Mouse (Mus musculus) T-helper 1 cell (primary cell): ENCODE measurements around the gene Bmf.

Experiments
- in situ Hi-C: fragments of 300-600 bp; cut with MboI, MseI; formaldehyde crosslinking; loops from one replicate; pipeline ENCODE4 v1.15.1; 2025; ENCODE audit warnings: high pct_unique_total_duplicates

Bmf gene

DNA sequence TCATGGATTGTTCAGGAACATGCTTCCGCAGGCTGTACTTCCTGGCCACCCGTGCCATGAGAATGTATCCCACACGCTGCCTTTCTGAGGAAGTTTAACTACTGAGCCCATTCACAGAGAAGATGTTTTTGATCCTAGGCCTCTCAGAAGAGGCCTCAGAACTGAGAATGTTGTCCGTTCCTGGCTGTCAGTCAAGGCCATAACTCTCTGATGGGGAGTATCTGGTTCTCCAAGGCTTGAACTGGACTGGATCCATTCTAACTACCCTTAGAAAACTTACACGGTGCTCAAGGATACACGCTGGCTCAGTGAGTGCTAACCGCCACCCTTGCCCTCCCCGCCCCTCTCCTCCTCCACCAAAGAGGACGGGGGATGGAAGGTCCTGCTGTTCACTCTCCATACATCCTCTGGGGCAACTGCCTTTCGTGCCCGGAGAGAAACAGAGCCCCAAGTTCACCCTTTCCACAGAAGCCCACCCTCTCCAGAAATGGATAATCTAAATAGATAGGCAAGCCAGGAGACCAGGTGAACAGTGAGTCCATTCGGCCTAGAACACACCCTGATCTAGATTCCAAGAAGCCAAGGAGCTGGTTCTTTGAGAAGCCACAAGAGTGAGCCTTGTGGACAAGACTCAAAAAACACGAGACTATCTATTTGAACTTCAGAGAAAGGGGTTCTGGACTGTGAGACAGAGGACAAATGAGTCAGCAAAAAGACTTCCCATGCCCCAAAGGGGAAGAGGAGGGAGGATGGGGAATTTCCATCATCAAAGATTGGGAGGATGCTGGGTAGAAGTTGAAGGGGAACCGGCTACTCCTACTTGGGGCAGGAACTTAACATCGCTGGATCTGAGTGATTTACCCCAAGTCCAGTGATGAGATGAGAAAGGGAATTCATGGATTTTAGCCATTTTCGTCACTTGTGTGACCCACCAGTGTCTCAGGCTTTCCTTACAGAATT is 36.8 kb downstream of the Bmf start:
- in situ Hi-C loops = no loop called here

DNA sequence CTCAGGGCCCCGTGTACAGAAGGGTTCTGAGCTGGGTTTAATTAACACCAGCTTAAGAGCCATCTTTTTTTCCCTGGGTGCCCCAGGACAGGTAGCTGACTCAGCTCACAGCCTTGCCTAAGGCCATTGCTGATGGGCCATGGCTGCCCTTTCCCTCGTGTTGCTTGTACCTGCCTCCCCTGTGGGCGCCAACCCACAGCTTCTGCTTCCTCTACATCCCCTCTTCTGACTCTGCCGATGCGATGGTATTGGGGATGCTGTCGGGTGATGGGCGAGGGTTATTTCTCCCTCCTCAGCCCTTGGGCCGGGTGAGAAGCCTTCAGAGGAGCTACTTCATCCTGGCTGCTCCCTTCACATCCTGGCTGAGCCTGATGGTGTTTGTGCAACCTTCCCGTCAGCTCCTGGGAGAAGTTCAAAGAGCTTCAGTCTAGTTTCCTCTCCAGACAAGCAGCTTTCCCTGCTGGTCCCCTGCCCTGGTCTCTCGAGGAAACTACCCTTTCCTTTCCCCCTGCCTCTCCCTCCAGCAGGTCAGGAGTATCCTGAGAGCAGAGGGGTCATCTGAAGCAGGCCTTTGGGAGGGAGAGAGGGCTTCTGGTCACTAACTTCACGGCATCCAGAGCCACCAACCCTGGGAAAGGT is 37.6 kb downstream of the Bmf start:
- in situ Hi-C loops = no loop called here

GRCm38 (mm10) chr2:118510447-118511310 is 38.8 kb downstream of the Bmf start:
- in situ Hi-C loops = no loop called here

DNA sequence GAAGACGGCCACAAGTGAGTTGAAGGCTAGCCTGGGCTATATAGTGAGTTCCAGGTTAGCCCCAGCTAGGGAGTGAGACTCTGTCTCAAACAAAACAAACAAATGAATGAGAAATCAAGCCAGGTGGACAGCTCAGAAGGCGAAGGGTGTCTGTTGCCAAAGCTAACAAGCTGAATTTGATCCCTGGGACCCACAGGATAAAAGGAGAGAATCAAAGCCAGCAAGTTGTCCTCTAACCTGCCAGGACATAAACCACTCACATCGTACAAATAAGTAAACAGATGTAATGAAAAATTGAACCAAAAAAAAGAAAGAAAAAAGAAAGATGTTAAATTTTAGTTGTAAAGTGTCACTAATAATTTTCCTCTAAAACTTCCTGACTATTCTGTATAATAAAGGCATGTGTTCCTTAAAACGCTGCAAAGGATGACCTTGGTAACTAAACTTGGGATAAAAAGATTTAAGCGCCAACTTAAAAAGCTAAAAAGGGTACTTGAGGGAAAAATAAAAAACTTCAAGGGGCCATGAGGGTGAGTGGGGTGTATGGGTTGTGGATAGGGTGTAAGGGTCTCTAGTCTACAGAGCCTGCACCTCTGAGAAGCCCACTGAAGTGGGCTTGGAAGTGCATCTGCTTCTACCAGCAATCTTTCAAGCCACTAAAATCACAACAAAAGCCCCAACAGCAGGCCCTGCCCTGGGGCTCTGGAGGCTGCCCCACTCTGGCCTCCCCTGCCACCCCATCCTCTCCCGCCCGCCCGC is 39.6 kb downstream of the Bmf start:
- in situ Hi-C loops = no loop called here

GRCm38 (mm10) chr2:118507126-118507525 is 42.4 kb downstream of the Bmf start:
- in situ Hi-C loops = no loop called here

GRCm38 (mm10) chr2:118500191-118500590 is 49.3 kb downstream of the Bmf start:
- in situ Hi-C loops = no loop called here

- in situ Hi-C loops = no loop called here
Observed at GRCm38 (mm10) chr2:118499135-118499961, 50.1 kb downstream of the Bmf start.

DNA sequence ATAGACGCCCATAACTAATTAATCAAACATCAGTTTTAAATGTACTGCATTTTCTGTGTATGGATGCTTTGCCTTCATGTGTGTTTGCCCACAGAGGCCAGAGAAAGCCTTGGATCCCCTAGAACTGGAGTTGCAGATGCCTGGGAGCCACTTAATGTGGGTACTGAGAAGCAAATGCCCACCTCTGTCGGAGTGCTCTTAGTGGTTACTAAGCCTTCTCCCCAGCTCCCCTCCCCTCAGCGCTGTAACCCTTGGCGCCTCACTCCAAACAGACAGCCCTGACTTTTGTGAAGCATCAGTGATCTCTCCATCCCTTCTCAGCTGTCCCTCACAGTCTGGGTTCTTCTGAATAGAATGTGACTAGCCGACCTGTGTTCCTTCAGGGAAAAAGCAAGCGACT is 51.0 kb downstream of the Bmf start:
- in situ Hi-C loops = no loop called here

- in situ Hi-C loops = no loop called here
Observed at GRCm38 (mm10) chr2:118497890-118498289, 51.6 kb downstream of the Bmf start.

- in situ Hi-C loops = no loop called here
Observed at GRCm38 (mm10) chr2:118495024-118495423, 54.5 kb downstream of the Bmf start.

- in situ Hi-C loops = no loop called here
Observed at GRCm38 (mm10) chr2:118491741-118492395, 57.6 kb downstream of the Bmf start.

GRCm38 (mm10) chr2:118491281-118491731 is 58.2 kb downstream of the Bmf start:
- in situ Hi-C loops = no loop called here

GRCm38 (mm10) chr2:118490241-118491091 is 59.0 kb downstream of the Bmf start:
- in situ Hi-C loops = no loop called here

DNA sequence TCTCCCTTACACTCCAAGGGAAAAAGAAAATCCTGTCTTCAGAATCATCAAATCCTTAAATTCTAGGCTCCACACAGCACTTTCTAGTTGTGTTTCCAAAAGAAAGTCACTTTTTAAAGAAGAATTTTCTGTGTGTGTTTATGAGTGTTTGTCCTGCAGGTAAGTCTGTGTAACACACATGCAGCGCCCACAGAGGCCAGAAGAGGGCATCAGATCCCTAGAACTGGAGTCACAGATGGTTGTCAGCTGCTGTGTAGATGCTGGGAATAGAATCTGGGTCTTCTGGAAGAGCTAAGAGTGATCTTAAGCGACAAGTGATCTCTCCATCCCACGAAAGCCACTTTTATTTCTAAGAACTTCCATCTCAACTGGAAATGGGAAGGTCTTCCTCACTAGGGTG is 61.7 kb downstream of the Bmf start:
- in situ Hi-C loops = loop anchor here (5.0 to 10.0 kb wide), 3 partner anchors 64 to 1143 kb away; partner anchors contain the start of gene Rasgrp1

- in situ Hi-C loops = loop anchor here (5.0 to 10.0 kb wide), 3 partner anchors 65 to 1142 kb away; partner anchors contain the start of gene Rasgrp1
Observed at GRCm38 (mm10) chr2:118486933-118487332, 62.6 kb downstream of the Bmf start.

DNA sequence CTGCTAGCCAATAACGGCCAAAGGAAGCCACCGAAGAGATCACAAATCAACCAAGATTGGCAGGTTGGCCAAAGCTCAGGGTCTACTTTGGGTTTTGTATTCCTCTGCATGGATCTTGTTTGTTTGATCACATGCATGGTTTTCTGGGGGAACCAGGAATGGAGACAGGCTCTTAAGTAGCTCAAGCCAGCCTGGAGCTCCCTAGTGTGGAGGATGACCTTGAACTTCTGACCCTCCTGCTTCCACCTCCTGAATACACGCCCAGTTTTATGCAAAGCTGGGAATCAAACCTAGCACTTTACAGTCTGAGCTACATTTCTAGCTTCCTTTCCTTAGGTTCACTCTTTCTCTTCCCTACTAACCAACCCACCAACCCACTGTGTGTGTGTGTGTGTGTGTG is 64.1 kb downstream of the Bmf start:
- in situ Hi-C loops = loop anchor here (5.0 to 10.0 kb wide), 3 partner anchors 67 to 1141 kb away; partner anchors contain the start of gene Rasgrp1

- in situ Hi-C loops = loop anchor here (5.0 to 10.0 kb wide), 2 partner anchors 413 to 1140 kb away; partner anchors contain the start of gene Rasgrp1
Observed at GRCm38 (mm10) chr2:118484386-118484898, 65.0 kb downstream of the Bmf start.

GRCm38 (mm10) chr2:118483032-118483431 is 66.5 kb downstream of the Bmf start:
- in situ Hi-C loops = loop anchor here (5.0 to 10.0 kb wide), 2 partner anchors 414 to 1138 kb away; partner anchors contain the start of gene Rasgrp1
